Mouse (Mus musculus): Measurements from ENCODE around the gene Crb1. TPM values are rescaled to one million over a fixed set of nuclear protein-coding genes. Genes with fewer than 3 reads are reported as not detected.

Gene Crb1
- polyA plus RNA-seq, 1 experiment, result not detected

GRCm38 (mm10) chr1:139246723-139247380 is 130.0 kb downstream of the Crb1 start:
- WGBS, result 90% methylated on average over 12 of the region's 12 CpGs

GRCm38 (mm10) chr1:139236794-139237193 is 140.1 kb downstream of the Crb1 start:
- whole genome bisulfite sequencing, result 68% methylated on average over 5 of the region's 5 CpGs
- H3K4me3 ChIP-seq (ENCODE audit: insufficient read depth, low read depth, low read length), result no peak overlapping the region
- no peak overlapping the region for H3K27ac ChIP-seq (ENCODE audit: insufficient read depth, low read depth, low read length)
- H3K4me1 ChIP-seq (ENCODE audit: control insufficient read depth, insufficient read depth, low read length), result no peaks in the 10 kb centered on the region
- no peak for TF ChIP-seq POLR2A (IDR thresholded peaks at IDR 0.05; ENCODE audit: insufficient read depth, low read depth, low read length)
- no peak for TF ChIP-seq CTCF (IDR thresholded peaks at IDR 0.05; ENCODE audit: insufficient read depth, low read depth, low read length)

More at GRCm38 (mm10) chr1:139246723-139247380, 130.0 kb downstream of the Crb1 start:
- H3K4me1 ChIP-seq (ENCODE audit: control insufficient read depth, insufficient read depth, low read length), result no peaks in the 10 kb centered on the region
- H3K4me3 ChIP-seq (ENCODE audit: insufficient read depth, low read depth, low read length), result no peak overlapping the region
- TF ChIP-seq POLR2A (IDR thresholded peaks at IDR 0.05; ENCODE audit: insufficient read depth, low read depth, low read length) (no peak), CTCF (IDR thresholded peaks at IDR 0.05; ENCODE audit: insufficient read depth, low read depth, low read length) (no peak)
- H3K27ac ChIP-seq (ENCODE audit: insufficient read depth, low read depth, low read length), result no peak overlapping the region

- 90% methylated on average over 3 of the region's 3 CpGs for WGBS
- H3K4me3 ChIP-seq (ENCODE audit: insufficient read depth, low read depth, low read length), result no peak overlapping the region
- no peaks in the 10 kb centered on the region for H3K4me1 ChIP-seq (ENCODE audit: control insufficient read depth, insufficient read depth, low read length)
- no peak overlapping the region for H3K27ac ChIP-seq (ENCODE audit: insufficient read depth, low read depth, low read length)
- no peak for TF ChIP-seq CTCF (IDR thresholded peaks at IDR 0.05; ENCODE audit: insufficient read depth, low read depth, low read length)
These were observed 142.0 kb downstream of the Crb1 start for GRCm38 (mm10) chr1:139234611-139235568.

GRCm38 (mm10) chr1:139232636-139233035 is 144.3 kb downstream of the Crb1 start:
- Histone ChIP-seq H3K27ac (ENCODE audit: insufficient read depth, low read depth, low read length) (no peak overlapping the region), H3K4me3 (ENCODE audit: insufficient read depth, low read depth, low read length) (no peak overlapping the region), H3K4me1 (ENCODE audit: control insufficient read depth, insufficient read depth, low read length) (no peaks in the 10 kb centered on the region)
- no peak for TF ChIP-seq CTCF (IDR thresholded peaks at IDR 0.05; ENCODE audit: insufficient read depth, low read depth, low read length)
- TF ChIP-seq POLR2A (IDR thresholded peaks at IDR 0.05; ENCODE audit: insufficient read depth, low read depth, low read length), result no peak
- 76% methylated on average over 3 of the region's 3 CpGs for WGBS

GRCm38 (mm10) chr1:139224309-139224949 is 152.5 kb downstream of the Crb1 start:
- no peak overlapping the region for H3K27ac ChIP-seq (ENCODE audit: insufficient read depth, low read depth, low read length)
- H3K4me1 ChIP-seq (ENCODE audit: control insufficient read depth, insufficient read depth, low read length), result no peaks in the 10 kb centered on the region
- 70% methylated on average over 6 of the region's 6 CpGs for WGBS
- no peak for TF ChIP-seq CTCF (IDR thresholded peaks at IDR 0.05; ENCODE audit: insufficient read depth, low read depth, low read length)
- TF ChIP-seq POLR2A (IDR thresholded peaks at IDR 0.05; ENCODE audit: insufficient read depth, low read depth, low read length), result no peak
- H3K4me3 ChIP-seq (ENCODE audit: insufficient read depth, low read depth, low read length), result no peak overlapping the region

GRCm38 (mm10) chr1:139223804-139224203 is 153.1 kb downstream of the Crb1 start:
- Histone ChIP-seq H3K27ac (ENCODE audit: insufficient read depth, low read depth, low read length) (no peak overlapping the region), H3K4me3 (ENCODE audit: insufficient read depth, low read depth, low read length) (no peak overlapping the region), H3K4me1 (ENCODE audit: control insufficient read depth, insufficient read depth, low read length) (no peaks in the 10 kb centered on the region)
- WGBS, result 81% methylated on average over 4 of the region's 4 CpGs
- TF ChIP-seq CTCF (IDR thresholded peaks at IDR 0.05; ENCODE audit: insufficient read depth, low read depth, low read length), result no peak
- no peak for TF ChIP-seq POLR2A (IDR thresholded peaks at IDR 0.05; ENCODE audit: insufficient read depth, low read depth, low read length)

GRCm38 (mm10) chr1:139215311-139215710 is 161.6 kb downstream of the Crb1 start:
- Histone ChIP-seq H3K4me3 (ENCODE audit: insufficient read depth, low read depth, low read length) (no peak overlapping the region), H3K4me1 (ENCODE audit: control insufficient read depth, insufficient read depth, low read length) (peaks cover 2% of the 10 kb centered on the region; the same call in 1 of the 2 replicates), H3K27ac (ENCODE audit: insufficient read depth, low read depth, low read length) (no peak overlapping the region)
- TF ChIP-seq POLR2A (IDR thresholded peaks at IDR 0.05; ENCODE audit: insufficient read depth, low read depth, low read length), result no peak
- TF ChIP-seq CTCF (IDR thresholded peaks at IDR 0.05; ENCODE audit: insufficient read depth, low read depth, low read length), result no peak
- 87% methylated on average over 8 of the region's 8 CpGs for whole genome bisulfite sequencing

GRCm38 (mm10) chr1:139210505-139210904 is 166.4 kb downstream of the Crb1 start:
- TF ChIP-seq POLR2A (IDR thresholded peaks at IDR 0.05; ENCODE audit: insufficient read depth, low read depth, low read length) (no peak), CTCF (IDR thresholded peaks at IDR 0.05; ENCODE audit: insufficient read depth, low read depth, low read length) (no peak)
- WGBS, result 34% methylated on average over 4 of the region's 4 CpGs
- Histone ChIP-seq H3K4me3 (ENCODE audit: insufficient read depth, low read depth, low read length) (no peak overlapping the region), H3K4me1 (ENCODE audit: control insufficient read depth, insufficient read depth, low read length) (peaks cover 2% of the 10 kb centered on the region; the same call in 1 of the 2 replicates), H3K27ac (ENCODE audit: insufficient read depth, low read depth, low read length) (no peak overlapping the region)

Measured in olfactory bulb, adult 2 months (tissue).